Mouse (Mus musculus) 3134 (cell line): Measurements from ENCODE around the gene Deaf1.

Experiments used
- DNase-seq: peaks from one replicate; pipeline ENCODE4 v3.0.0-alpha.2; 2011; ENCODE audit warnings: low spot score; ENCODE audit not compliant: insufficient read length; ENCODE audit errors: extremely low read depth

The Deaf1 gene

DNA sequence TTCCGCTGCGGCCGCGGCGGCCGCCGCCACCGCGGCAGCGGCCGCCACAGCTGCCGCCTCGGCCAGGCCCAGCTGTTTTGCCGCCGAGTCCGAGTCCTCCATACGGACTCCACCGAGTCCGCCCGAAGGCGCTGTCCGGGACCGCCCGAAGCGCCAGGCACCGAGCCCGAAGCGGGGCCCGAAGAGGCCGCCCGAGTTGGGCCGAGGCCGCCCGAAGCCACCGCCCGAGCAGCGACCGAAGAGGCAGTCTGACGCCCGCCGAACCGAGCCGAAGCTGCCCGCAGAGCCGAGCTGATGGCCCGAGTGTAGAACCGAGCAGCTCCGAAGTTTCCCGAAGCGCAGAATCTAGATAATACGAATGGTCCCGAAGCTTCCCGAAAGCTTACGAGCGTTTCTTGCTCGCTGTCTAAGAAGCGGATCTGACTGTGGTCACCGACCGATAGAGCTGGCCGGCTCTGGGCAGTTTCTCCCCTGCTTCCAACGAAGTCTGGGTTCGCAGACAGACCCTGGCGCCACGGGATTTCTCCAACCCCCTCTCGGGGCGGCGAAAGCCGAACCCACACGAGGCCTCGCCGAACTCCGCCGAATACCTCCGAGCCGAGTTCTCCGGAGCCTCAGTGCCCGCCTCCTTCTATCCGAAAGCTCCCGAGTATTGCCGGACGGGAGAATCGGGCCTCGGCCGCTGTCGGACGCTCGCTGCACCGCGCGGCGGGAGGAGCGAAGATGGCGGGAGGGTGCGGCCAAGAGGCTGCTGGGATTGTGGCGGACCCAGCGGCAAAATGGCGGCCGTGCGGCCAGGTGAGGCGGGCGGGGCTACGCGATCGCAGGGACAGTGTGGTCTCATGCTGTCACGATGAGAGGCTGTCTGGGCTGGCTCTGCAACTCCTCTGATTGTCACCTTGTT is at the start of gene Deaf1, which contains the start of gene Tmem80:
TSS of gene Deaf1 (minus strand) at position 222 of the 904 bp plus-strand sequence.
TSS of gene Tmem80 (plus strand) at position 271 of the 904 bp plus-strand sequence.
- peak; percentile 95 for DNase-seq

DNA sequence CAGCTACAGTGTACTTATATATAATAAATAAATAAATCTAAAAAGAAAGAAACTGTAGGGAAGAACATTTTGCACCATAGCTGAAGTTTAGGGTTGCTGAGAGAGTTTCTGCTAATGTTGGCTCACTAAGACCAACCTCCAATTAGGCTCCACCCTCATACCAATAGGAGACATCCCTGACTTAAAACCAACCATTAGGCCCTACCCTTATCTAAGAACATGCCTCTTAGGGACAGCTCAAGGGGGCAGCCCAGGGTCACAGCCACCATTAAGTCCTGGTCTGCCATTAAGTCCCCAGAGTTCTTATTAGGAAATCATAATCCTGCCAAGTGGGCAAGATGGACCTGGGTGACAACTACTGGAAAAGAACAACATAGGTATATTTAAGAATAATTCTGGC is 46.9 kb upstream of the Deaf1 start:
- no peak for DNase-seq

DNA sequence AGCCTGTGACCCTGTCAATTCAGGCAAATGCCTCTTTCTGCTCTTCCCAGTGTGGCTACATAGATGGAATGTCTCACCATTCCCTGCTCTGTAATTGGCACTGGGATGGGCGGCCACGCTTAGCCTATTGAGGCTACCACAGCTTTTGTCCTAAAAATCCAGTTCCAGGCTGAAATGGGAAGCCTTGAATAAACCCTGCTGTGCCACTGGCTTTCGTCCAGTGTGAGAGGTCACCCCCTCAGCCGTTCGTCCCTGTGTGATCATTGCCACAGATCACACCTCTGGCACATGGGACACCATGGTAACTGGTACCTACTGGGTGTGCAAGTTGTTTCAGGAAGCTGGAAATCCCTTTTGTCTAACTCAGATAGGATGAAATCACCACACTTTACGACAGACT is 46.1 kb upstream of the Deaf1 start:
- no peak for DNase-seq

DNA sequence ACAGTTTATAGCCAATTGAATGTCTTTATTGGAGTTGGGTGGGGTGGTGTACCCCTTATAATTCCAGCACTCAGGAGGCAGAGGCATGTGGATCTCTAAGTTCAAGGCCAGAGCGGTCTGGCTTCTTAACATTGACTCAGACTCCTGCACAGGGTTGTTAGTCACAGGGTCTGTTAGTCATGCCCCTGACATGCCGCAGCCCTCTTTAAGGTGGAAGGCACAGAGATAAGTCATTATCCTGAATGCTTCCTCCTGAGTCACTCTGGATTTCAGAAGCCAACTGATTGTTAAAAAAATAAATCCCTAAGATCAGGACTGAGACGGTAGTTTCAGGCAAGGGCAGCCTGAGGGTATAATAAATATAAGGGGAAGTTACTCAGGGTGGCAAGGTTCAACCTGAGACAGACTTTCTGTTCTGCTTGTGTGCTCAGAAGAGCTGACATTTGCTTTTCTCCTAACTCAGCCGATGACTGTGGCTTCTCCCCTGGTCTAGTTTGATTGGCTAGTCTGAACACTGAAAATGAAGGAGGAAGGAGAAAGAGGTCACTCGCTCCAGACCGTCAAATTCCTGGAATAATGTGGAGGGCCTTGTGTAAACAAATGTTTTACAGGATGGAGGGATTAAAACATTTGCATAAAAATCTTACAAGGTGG is 44.6 kb upstream of the Deaf1 start:
- peak; percentile 71 for DNase-seq

DNA sequence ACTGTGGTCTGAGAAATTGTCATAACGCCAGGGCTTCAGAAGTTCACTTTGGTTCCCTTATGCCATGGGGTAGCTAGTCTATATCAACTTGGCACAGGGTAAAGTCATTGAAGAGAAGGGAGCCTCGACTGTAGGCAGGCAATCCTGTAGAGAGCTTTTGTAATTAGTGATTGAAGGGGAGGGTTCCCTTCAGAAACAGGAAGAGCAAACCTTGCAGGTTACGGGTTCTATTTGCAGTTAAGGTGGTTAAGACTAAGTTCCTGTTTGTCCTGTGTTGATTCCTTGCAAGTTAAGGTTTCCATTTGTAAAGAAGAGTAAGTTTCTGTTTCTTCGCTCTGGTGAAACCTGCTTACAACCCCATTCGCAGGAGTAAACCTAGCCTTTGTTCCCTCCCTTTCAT is 42.4 kb upstream of the Deaf1 start:
- no peak for DNase-seq

DNA sequence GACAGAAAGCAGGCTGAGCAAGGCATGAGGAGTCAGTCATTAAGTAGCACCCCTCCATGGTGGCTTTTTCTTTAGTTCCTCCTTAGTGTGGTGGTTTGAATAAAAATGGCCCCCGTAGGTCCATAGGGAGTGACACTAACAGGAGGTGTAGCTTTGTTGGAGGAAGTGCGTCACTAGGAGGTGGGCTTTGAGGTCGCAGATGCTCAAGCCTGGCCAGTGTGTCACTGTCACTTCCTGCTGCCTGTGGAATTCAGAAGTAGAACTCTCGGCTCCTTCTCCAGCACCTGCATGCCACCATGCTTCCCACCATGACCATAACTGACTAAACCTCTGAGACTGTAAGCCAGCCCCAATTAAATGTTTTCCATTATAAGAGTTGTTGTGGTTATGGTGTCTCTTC is 39.9 kb upstream of the Deaf1 start:
- no peak for DNase-seq

DNA sequence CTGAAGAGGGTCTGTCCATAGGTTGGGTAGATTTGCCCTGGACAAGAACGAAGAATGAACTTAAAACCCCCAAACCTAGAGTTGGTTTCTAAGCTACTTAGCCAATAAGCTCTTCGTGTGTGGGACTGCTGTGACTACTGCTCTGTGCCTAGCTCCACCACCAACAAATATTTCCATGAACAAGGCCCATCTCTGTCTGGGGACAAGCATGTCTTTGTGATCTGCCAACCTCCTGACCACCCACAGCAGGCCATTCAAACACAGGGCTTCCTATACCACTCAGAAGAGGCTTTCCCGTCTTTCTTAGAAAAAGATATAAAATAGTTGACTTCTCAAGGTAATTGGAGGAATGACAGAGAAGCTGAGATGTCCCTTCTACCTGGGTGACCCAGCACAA is 37.6 kb upstream of the Deaf1 start:
- DNase-seq = no peak

DNA sequence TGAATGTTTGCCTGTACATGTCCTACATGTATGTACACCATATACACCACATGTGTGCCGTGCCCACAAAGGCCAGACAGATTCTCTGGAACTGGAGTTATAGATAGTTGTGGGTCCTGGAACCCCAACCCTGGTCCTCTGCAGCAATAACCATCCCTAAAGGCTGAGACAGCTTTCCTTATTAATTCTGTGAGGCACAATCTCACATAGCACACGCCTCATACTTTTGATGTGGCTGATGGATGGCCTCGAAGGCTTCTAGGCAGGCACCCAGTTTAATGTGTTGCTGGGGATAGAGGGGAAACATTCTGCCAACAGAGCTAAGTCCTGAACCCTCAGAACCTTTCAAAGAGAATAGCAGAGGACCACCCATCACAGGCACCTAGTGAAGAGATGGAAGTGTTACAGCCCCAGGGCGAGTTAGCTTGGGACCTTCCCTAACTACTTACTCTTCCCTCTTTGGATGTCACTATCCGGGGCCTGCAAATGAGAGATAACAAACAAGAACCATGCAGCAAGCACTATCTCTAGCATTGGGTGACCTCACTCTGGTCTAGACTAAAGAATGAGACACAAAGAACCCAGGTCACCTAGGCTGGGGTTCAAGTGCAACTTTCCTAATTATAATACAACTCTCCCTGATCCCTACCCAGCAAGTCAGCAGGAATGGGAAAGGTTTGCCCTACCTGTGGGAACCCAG is 37.0 kb upstream of the Deaf1 start:
- no peak for DNase-seq

DNA sequence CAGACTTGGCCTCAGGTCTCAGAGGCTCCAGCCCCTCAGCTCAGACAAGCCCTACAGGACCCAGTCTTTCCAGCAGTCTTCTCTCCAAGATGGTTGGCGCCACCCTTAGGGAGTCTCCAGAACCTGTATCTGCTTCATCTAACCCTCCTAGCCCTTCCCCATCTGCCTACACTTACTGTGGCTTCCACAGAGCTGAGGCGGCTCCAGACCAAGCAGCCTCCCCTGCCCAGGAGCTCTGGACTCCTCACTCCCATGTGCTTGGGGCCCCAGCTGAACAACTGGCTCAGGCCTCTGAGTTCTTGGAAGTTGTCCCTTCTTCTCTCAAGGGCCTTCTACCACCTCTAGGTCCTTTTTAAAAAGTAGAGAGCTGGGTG is 36.2 kb upstream of the Deaf1 start:
- DNase-seq = no peak

DNA sequence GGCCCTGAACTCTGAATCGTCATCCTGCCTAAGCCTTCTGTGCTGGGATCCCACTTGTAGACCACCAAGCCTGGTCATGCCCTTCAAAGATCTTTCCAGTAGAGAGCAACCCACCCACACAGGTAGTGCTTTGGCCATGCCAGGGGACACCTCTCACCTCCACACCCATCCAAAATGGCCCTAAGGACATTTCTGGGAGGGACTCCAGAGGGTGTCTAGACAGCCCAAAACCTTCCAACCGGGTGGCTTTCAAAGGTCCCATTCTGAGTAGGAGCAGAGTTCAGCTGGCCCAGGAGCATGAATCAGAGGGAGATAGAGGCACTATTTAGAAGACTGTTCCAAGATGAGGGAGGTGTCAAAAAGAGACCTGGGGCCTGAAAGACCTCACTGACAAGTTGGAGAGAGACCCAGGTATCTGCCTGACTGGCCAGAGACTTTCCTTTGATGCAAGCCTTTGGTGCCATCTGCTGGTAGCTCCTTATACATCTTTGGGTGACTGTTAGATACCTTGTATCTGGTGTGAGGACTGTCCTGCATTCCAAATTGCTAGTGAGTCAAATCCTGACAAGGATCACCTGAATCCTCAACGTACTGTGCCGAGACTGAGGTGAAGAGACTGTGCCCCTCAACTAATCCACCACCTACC is 35.7 kb upstream of the Deaf1 start:
- no peak for DNase-seq

DNA sequence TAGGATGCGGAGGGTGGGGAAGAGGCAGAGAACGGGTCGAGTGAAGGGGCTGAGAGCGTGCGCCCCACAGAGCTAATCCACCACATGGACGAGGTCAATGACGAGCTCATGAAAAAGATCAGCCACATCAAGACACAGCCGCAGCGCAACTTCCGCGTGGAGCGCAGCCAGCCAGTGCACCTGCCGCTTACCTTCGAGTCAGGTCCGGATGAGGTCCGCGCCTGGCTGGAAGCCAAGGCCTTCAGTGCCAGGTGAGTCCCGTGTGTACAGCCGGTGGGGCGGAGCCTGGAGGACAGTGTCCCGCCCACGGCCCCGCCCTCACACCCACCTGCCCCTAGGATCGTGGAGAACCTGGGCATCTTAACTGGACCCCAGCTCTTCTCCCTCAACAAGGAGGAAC is 34.0 kb upstream of the Deaf1 start:
- DNase-seq = no peak

DNA sequence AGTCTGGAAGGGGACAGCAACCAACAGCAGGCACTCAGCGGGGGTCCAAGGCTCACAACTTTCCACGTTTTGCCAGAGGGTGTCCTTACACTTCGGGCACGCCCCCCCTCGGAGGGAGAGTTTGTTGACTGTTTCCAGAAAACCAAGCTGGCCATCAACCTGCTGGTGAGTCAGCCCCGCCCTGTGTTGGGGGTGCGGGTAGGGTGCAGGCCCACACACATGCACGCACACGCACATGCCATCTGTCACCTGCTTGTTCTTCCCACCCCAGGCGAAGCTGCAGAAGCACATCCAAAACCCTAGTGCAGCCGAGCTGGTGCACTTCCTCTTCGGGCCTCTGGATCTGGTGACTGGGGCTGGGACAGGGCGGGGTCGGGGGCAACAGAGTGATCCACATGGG is 29.5 kb upstream of the Deaf1 start:
- no peak for DNase-seq

DNA sequence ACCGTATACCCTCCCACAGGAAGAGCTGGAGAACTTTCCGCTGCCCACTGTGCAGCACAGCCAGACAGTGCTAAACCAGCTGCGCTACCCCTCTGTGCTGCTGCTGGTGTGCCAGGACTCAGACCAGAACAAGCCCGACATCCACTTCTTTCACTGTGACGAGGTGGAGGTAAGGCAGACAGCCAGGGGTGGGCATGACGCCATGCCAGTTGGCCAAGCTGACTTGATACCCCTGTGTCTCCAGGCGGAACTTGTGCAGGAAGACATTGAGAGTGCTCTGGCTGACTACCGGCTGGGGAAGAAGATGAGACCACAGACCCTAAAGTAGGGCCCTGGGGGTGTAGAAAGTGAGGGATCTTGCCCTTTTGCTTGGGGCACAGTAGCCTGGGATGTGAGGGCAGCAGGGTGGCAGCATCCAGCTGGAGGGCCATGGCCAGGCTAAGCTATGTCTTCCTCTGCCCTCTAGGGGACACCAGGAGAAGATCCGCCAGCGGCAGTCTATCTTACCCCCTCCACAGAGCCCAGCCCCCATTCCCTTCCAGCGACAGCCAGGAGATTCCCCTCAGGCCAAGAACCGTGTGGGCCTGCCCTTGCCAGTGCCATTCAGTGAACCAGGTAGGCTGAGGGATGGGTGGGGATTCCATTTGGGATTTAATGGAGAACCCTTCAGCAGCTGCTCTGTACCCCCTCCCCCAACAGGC is 28.3 kb upstream of the Deaf1 start:
- no peak for DNase-seq

DNA sequence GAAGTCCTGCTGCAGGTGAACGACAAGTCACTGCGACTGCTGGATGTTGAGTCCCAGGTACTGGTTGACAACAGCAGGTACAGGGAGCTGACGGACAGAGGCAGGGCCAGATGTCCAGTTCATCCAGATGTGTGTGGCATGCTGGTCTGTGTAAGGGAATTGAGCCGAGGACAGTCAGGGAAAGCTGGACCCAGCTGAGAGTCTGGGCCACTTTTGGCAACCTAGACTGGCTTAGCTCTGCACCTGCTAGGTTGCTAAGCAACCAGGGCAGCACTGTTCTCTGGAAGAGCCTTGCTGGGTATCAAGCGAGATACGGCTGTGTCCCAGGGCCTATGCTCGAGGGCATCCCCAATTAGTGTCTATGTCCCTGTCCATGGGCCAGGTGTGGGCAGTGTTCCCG is 27.6 kb upstream of the Deaf1 start:
- no peak for DNase-seq

DNA sequence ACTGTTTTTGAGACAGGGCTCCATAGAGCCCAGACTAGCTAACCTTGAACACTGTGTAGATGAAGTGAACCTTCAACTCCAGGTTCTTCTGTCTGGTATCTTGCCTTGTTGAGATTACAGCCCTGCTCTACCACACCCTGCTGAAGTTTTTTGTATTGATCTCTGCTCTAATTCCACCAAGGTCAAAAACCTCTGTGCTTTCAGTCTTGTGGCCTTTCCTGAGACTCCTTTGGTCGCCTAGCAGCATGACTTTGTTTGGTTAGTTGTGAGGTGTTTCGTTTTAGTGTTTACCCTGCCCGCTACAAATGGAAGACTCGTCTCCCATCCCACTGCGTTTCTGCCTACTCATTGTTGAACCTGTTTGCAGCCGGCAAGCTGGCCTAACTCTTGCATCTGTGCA is 23.6 kb upstream of the Deaf1 start:
- DNase-seq = no peak

DNA sequence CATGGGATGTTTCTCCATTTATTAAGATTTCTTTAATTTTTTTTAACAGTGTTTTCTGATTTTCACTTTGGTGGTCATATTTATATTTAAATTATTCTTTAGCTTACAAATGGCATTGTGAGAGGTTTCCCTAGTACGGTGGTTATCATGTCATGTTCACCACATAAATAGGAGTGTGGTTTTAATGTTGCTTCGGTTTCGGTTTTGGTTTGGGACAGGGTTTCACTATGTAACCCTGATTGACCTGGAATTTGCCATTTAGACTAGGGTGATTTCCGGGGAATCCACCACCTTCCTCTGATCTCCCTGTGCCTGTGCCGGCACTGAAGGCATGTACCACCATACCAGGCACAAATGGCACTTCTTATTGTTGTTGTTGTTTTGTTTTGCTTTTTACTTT is 17.3 kb upstream of the Deaf1 start:
- DNase-seq = no peak

DNA sequence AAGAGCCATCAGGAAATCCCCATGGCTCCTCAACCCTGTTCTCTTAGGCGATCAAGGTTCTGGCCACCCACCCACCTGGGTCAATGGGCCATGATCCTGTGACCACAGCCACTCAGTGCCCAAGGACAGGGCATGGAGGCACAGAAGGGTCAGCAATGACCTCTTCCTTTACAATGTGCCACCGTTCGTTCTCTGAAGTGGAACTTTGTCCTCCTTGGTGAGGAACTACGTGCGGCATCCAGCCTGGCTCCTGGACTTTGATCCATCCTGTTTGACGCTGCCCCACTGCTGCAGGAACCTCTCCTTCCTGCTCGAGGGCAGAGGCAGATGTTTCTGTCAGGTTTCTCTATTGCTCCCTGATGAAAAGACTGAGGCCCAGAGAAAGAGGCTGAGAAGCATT is 16.2 kb upstream of the Deaf1 start:
- no peak for DNase-seq

DNA sequence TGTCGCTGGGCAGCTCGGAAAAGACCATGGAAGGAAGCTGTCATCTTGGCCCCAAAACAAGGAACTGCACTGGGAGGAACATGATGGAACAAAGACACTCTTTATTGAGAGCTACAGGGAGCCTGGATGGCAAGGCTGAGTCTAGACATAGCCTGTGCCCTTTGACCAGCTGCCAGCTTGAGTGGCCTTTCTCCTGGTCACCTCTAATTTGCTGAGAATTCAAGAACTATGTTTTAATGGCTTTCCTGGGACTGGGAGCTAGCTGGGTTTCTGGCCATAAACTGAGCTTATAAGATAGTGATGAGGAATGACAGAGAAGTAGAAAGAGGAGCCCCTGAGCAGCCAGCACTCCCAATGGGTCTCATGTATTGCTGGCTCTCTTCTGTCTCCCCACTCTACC is 15.7 kb upstream of the Deaf1 start:
- DNase-seq = no peak

DNA sequence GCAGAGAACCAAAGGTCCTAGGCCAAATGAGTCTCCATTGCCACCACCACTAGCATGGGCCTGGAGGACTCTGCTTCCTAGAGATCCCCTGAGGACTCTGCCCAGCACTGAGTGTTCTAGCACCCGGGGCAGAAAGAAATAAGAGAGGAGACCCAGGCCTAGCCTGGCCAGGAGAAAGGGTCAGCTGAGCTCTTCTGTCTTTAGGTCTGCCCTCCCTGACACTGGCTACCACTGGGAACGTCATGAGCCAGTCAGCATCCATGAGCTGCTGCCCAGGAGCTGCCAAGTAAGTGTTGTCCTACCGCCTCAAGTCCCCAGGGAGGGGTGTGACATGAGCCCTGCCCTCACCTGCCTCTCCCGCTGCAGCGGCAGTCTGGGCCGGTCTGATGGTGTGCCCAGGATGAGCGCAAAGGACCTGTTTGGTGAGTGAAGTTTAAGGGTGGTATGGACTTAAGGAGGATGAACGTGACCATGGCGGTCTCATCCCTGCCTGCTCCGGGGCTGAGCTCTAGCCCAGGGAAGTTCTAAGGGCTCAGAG is 14.3 kb upstream of the Deaf1 start:
- no peak for DNase-seq

DNA sequence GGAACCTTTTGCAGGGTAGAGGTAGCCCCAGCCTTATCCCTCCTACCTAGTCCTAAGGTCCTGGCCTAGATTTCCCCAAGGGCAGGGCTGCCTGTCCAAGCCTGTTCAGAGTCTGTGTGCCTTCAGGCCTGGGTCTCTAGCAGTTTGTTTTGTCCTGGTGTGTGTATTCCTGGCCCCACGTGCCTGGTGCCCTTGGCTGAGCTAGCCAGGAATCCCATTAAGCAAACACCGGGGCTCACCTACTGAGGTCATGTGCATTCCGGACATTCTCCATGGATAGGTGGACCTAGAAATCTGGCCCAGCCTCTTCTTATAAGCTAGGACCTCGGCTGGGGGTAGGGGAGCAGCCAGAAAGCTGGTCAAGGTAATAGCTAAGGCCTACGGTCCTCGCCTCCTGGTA is 13.0 kb upstream of the Deaf1 start:
- no peak for DNase-seq
